Mouse (Mus musculus) testis, adult 2 months (tissue): ENCODE data around the gene Tgfb2.

ENCODE experiments used
- CTCF ChIP-seq: fragments of 200-500 bp; IDR thresholded peaks from 2 replicates; pipeline ENCODE4 v1.5.1; 2012; ENCODE audit warnings: low read depth, mild to moderate bottlenecking, inconsistent platforms, low read length, moderate library complexity; ENCODE audit not compliant: control insufficient read depth, insufficient read depth, insufficient replicate concordance
- POLR2A ChIP-seq: fragments of 200-500 bp; IDR thresholded peaks from 2 replicates; pipeline ENCODE4 v1.6.1; 2012; ENCODE audit warnings: low read depth, mild to moderate bottlenecking, inconsistent platforms, low read length, moderate library complexity; ENCODE audit not compliant: control insufficient read depth

DNA sequence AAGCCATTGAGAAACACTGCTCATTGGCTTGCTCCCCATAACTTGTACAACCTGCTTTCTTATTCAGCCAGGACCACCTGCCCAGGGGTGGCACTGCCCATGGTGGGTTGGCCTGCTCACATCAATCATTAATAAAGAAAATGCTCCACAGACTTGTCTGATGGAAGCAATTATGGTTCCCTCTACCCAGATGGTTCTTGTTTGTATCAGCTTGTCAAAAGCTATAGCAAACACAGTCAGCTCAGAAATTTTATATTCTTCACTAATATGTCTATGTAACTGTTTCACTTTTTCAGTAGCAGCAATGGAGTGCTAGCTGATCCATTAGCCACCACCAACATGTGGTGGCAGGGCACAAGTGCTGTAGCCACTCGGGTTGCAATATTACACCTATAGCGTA is 94.4 kb downstream of the Tgfb2 start:
- TF ChIP-seq CTCF (no peak), POLR2A (no peak)
